Mouse (Mus musculus) spleen, adult 2 months (tissue): ENCODE results near the gene Tpgs1.

Source experiments
- CTCF ChIP-seq: fragments of 200-500 bp; IDR thresholded peaks from 2 replicates; pipeline ENCODE4 v1.5.1; 2011; ENCODE audit warnings: mild to moderate bottlenecking, inconsistent platforms; ENCODE audit not compliant: insufficient read depth, insufficient read length, insufficient replicate concordance; ENCODE audit errors: extremely low read depth
- POLR2A ChIP-seq: fragments of 200-500 bp; IDR thresholded peaks from 2 replicates; pipeline ENCODE4 v1.6.1; 2011; ENCODE audit warnings: low read depth, low read length, inconsistent platforms

DNA sequence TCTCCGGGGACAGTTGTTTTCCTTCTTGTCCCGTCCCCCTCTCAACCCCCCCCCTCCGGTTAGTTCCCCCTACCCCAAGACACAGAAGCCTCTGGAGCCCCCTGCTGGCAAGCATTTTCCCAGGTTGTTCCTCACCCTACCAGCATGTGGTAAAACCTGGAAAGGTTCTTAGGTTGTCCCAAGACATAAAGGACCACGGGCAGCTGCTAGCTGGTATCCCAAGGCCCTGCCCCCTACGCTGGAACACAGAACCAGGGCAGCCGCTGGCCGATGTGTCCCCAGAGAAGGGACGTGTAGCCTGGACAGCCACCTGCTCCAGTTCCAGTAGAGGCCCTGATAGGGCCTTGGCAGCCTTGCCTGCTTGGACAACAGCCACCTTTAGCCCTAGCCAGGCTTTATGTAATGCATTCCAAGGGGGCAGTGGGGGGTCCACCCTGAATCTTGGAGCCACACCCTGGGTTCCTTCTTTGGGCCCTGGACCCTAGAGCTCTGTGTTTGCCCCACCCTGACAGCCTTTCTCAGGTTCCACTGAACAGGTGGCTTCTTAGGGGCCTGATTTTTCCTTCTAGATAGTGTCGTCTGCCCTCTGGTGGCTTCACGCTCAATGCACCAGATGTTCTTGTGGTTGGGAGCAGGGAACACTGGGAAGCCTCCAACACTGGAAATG is 13.9 kb downstream of the Tpgs1 start:
- TF ChIP-seq CTCF (peak; percentile 11; the same call in 1 of the 2 replicates), POLR2A (no peak)
